Mouse (Mus musculus) liver, adult 2 months (tissue): Measurements from ENCODE around the gene Ptafr.

Experiments used
- CTCF ChIP-seq: fragments of 200-500 bp; IDR thresholded peaks from 2 replicates; pipeline ENCODE4 v1.5.1; 2011; ENCODE audit warnings: low read depth, low read length, control low read depth
- POLR2A ChIP-seq: fragments of 200-500 bp; IDR thresholded peaks from 2 replicates; pipeline ENCODE4 v1.6.1; 2011; ENCODE audit warnings: low read length, control low read depth; ENCODE audit not compliant: insufficient read depth; ENCODE audit errors: extremely low read depth

- TF ChIP-seq POLR2A = no peak
- no peak for TF ChIP-seq CTCF
Observed at GRCm38 (mm10) chr4:132618850-132619375, 55.0 kb downstream of the Ptafr start.
